Mouse (Mus musculus) embryo, embryonic 10.5 days (tissue): ENCODE results near the gene Urah.

Experiments used
- DNase-seq: peaks from one replicate; pipeline ENCODE4 v3.0.0-alpha.2; 2015; ENCODE audit warnings: low spot score

The Urah gene

DNA sequence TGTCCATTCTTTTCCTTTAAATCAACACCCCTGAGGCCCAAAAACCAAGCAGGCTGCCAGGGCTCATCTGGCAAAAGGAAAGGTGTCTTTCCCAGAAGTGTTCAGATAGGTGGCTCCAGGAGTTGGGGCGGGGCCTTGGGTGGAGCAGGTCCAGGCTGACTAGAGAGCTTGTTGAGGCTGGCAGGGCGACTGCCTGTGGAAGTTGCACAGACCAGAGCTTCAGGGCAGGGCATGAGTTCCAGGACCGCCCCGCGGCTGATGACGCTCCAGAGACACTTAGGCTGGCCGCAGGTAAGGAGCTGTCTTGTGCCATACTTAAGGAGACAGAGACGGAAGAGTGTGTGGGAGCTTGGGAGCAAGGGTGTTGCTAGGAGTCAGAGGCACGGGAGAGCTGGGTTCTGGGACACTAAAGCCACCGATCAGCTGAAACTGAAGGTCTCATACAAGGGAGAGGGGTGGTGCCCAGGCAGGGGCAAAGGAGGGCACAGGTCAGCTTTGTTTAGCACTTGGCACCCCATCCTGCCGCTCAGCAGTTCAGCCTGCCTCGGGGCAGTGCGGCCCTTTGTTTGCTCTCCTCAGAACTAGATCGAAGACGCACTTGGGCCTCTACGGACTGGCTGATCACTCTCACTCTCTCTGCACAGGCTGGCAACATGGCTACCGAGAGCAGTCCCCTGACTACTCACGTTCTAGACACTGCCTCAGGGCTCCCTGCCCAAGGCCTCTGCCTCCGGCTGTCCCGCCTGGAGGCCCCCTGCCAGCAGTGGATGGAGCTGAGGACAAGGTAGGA is at the start of gene Urah:
Gene Urah (plus strand): TSS at position 51 of the 790 bp plus-strand sequence.
- no peak for DNase-seq

DNA sequence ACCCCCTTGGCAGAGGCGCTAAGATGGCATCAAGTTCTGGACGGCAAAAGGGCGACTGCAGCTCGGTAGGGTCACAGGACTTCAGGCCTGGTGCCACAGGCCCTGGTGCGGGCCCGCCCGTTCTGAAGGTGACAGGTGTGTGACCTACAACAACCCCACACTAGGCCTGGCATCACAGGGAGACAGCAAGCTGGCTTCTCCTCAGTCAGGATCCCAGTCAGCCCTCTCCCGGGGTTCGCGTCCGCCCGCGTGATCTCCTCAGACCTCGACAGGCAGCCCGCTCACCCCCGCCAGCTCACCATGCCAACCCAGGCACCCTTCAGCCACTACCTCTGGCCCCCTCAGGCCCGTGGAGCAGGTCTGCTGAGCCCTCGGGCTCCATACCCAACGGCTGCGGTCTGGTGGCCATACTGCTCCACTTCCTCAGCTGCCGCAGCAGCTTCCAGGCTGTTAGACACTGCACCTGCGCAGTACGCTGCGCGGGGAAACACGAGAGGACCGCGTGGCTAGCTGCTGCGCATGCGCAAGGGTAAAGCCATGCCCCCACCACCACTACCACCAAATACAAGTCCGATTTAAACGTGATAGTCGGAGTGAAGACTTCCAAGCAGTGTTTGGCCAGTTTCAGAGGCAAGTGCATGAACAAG is 47.3 kb upstream of the Urah start, which contains the start of gene Syce1:
Gene Syce1 (minus strand): TSS at position 447 of the 647 bp plus-strand sequence.
- no peak for DNase-seq

GRCm38 (mm10) chr7:140788053-140788435 is 46.8 kb upstream of the Urah start:
- no peak for DNase-seq

GRCm38 (mm10) chr7:140793541-140793940 is 41.3 kb upstream of the Urah start:
- no peak for DNase-seq

DNA sequence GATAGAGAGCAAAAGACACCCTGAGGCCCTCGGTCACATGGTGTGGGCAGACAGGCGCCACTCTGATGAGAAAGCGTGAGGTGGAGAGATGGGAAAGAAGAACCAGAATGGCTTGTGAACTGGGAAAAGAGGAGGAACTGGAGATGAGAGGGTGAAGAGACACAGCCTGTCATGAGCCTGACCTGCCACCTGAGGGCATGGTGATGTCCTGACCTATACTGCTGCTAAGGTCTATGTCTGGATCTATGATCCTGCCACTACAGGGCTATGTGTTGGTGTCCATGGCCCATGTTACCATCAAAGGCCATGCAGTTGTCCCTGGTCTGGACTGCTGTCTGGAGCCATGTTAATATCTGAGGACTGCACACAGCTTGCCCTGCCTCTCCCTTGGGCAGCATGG is 37.2 kb upstream of the Urah start:
- no peak for DNase-seq

DNA sequence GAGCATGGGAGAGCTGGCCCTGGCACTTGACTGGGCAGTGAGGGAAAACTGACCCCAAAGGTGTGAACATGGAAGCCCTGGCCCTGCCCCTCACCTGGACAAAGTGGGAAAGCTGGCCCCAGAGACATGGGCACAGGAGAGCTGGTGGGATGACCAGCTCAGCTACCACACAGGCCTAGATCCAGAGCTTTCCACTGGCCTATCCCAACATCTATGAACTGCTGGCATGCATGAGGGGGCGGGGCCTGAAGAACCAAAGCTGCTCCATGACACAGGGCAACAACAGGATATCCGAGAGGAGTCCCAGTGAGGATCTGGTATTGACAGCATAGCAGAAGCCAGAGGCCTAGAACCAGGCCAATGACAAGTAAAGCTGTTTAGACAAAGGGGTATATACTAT is 36.6 kb upstream of the Urah start:
- DNase-seq = no peak

- no peak for DNase-seq
These were observed 32.2 kb upstream of the Urah start for GRCm38 (mm10) chr7:140802629-140803028.

GRCm38 (mm10) chr7:140805704-140806103 is 29.1 kb upstream of the Urah start:
- DNase-seq = peak; percentile 60

- DNase-seq = no peak
These were observed 24.3 kb upstream of the Urah start for GRCm38 (mm10) chr7:140810496-140810895.

DNA sequence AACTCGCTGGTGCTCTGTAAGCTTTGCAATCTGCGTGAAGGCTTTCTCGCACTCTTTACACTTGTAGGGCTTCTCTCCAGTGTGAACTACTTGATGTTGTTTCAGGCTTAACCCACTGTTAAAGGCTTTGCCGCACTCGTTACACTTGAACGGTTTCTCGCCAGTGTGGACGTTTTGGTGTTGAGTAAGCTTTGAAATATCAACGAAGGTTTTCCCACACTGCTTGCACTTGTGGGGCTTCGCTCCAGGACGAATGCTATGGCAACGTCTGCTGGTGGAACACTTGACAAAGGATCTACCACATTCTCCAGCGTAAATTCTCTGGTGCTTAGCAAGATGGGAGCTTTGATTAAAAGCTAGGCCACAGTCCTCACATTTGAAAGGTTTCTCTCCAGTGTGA is 23.1 kb upstream of the Urah start:
- DNase-seq = no peak

GRCm38 (mm10) chr7:140812850-140813249 is 22.0 kb upstream of the Urah start:
- no peak for DNase-seq

DNA sequence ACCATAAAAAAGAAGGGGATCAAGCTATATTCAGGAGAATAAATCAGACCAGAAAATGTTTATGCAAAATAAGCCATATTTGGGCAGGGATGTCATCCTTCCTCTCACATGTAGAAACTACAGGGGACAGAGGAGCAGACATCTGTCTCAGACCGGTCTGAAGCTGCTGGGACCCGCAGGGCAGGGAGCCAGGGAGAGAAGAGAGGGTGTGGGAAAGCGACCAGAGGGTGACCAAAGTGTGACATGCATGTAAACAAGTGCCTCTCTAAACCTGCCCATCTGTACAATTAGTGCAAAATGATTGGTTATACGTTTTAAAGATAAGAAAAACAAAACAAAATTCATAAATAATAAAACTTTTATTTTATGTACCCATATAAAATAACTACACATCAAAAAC is 14.6 kb upstream of the Urah start:
- no peak for DNase-seq

- no peak for DNase-seq
These were observed 13.5 kb upstream of the Urah start for GRCm38 (mm10) chr7:140821305-140821652.

GRCm38 (mm10) chr7:140821653-140822329 is 13.0 kb upstream of the Urah start, which contains the start of gene Zfp941:
Gene Zfp941 (minus strand): TSS chr7:140822178.
- peak; percentile 76 for DNase-seq

DNA sequence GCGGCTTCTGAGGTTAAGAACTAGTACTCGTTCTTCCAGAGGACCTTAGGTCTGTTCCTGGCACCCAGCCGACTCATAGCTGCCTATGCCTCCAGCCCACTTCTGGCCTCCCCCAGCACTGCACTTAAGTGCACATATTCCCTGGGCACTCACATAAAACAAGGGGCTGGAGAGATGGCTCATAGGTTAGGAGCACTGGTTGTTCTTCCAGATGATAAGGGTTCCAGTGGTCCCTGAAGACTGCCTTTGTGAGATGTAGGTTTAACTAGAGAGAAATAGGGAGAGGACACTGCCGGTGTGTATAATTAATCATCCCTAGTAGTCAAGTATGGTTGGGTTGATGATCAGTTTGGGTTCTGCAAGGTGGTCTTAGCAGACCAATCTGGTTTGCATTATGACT is 12.1 kb upstream of the Urah start:
- DNase-seq = no peak

DNA sequence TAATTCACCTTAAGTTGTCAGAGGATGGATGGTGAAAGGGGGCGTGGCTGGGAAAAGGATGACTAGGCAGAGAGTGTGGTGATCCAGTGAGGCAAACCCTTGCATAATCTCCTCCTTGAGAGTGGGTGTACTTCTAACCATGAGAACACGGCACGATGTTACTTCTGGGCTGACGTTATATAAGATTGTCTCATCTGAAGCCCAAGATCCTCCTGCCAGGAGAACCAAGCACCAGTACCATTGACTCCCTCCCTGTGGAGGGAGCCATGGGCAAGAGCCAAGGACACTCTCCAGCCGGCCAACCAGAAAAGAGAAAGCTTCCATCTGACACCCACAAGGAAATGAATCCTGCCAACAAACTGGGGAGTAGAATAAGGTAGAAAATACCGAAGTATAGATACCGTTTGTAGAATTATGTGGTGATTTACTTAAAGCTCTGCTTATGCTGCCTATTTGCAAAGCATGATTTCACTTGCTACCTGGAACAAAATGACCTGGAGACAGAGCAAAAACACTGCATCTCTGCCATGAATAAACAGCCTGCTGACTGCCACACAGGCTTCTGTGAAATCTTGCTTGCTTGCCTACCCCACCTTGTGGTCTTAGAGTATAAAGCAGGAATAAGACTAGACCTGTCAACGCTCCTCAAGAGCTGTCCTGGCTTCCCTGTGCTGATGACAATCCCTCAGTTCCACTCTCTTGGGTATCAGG is 6.5 kb upstream of the Urah start:
- peak; percentile 61 for DNase-seq

- no peak for DNase-seq
These were observed 3.4 kb upstream of the Urah start for GRCm38 (mm10) chr7:140831447-140831846.

GRCm38 (mm10) chr7:140833341-140833740 is 1.5 kb upstream of the Urah start:
- no peak for DNase-seq

GRCm38 (mm10) chr7:140835758-140836087 is 905 bp downstream of the Urah start:
- DNase-seq = no peak

GRCm38 (mm10) chr7:140836243-140837115 is 1.7 kb downstream of the Urah start:
- DNase-seq = no peak

DNA sequence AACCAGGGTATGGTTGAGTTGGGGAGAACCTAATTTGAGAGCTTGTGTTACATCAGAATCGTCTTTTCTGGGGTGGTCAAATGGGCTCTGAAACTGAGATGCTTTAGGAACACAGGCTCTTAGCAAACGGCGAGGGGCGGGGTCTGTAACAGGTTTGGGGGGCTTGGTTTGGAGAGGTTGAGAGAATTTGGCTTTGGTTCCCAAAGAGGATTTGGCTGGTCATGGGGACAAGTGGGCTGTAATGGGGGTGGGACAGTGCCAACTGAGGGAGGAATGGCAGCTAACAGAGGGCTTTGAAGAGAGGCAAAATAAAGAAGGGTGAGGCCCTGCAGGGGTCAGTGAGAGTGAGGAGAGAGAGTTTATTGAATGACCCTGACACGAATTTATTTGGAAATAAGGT is 4.7 kb downstream of the Urah start:
- no peak for DNase-seq
